Mouse (Mus musculus) thymus, adult 2 months (tissue): ENCODE results near the gene Pip4k2b.

Source experiments
- CTCF ChIP-seq: fragments of 200-500 bp; IDR thresholded peaks from 2 replicates; pipeline ENCODE4 v1.5.1; 2012; ENCODE audit warnings: mild to moderate bottlenecking, control low read depth, low read length, moderate library complexity, borderline replicate concordance; ENCODE audit not compliant: control insufficient read depth, poor library complexity, insufficient read depth; ENCODE audit errors: extremely low read depth
- POLR2A ChIP-seq: fragments of 200-500 bp; IDR thresholded peaks from 2 replicates; pipeline ENCODE4 v1.6.1; 2012; ENCODE audit warnings: mild to moderate bottlenecking, low read length, control low read depth, moderate library complexity; ENCODE audit not compliant: control insufficient read depth, poor library complexity, insufficient read depth; ENCODE audit errors: extremely low read depth

GRCm38 (mm10) chr11:97703039-97703826 is 41.3 kb downstream of the Pip4k2b start, which contains the start of gene Psmb3:
- TF ChIP-seq CTCF (no peak), POLR2A (peak; percentile 81)
